Mouse (Mus musculus) stomach, embryonic 15.5 days (tissue): ENCODE results near the gene Lcorl. TPM values are rescaled to one million over a fixed set of nuclear protein-coding genes. Genes with fewer than 3 reads are reported as not detected.

Source experiments
- ATAC-seq: fragments of 200-750 bp; cut with Nextera tagmentation; 2 replicates; pipeline ENCODE4 v1.8.0; 2017; ENCODE audit warnings: low read depth, moderate number of reproducible peaks, moderate TSS enrichment; ENCODE audit not compliant: insufficient read depth, low FRiP score
- H3K27ac ChIP-seq: fragments of 300-500 bp; sonication (generic); 2 replicates; pipeline ENCODE4 v1.5.1; 2015; ENCODE audit warnings: mild to moderate bottlenecking, inconsistent platforms
- H3K27me3 ChIP-seq: fragments of 300-500 bp; sonication (generic); replicated peaks from 2 replicates; pipeline ENCODE4 v1.6.1; 2015; ENCODE audit warnings: inconsistent platforms
- H3K36me3 ChIP-seq: fragments of 300-500 bp; sonication (generic); 2 replicates; pipeline ENCODE4 v1.6.1; 2015; ENCODE audit warnings: inconsistent platforms
- H3K4me1 ChIP-seq: fragments of 300-500 bp; sonication (generic); 2 replicates; pipeline ENCODE4 v1.6.1; 2015; ENCODE audit warnings: inconsistent platforms
- H3K4me2 ChIP-seq: fragments of 300-500 bp; sonication (generic); 2 replicates; pipeline ENCODE4 v1.6.1; 2015; ENCODE audit warnings: mild to moderate bottlenecking, inconsistent platforms
- H3K4me3 ChIP-seq: fragments of 300-500 bp; sonication (generic); replicated peaks from 2 replicates; pipeline ENCODE4 v1.5.1; 2015; ENCODE audit warnings: inconsistent platforms
- H3K9ac ChIP-seq: fragments of 300-500 bp; sonication (generic); 2 replicates; pipeline ENCODE4 v1.6.1; 2015; ENCODE audit warnings: inconsistent platforms
- H3K9me3 ChIP-seq: fragments of 300-500 bp; sonication (generic); 2 replicates; pipeline ENCODE4 v1.6.1; 2016; ENCODE audit warnings: inconsistent platforms
- WGBS: fragments of 180-500 bp; shearing (Covaris S2); methylation state at CpG from one replicate; pipeline ENCODE4 v1.1.7; 2015; 5-methylcytosine and 5-hydroxymethylcytosine counted together
- polyA plus RNA-seq: library from polyadenylated mRNA; unstranded; fragments of >200 nt; fragmentation: Nextera tagmentation; extraction: Ambion mirVana; gene quantifications from 2 replicates; pipeline ENCODE4 v1.2.1, GENCODE M21; 2015

Lcorl gene
- 27.4 and 30.1 TPM in 2 replicates for polyA plus RNA-seq

- ATAC-seq, result peak; percentile 97
- Histone ChIP-seq H3K9me3 (no peaks in the 10 kb centered on the region), H3K4me1 (no peaks in the 10 kb centered on the region), H3K4me2 (peak within 1 kb of the TSS; percentile 79), H3K27me3 (no peaks in the 10 kb centered on the region), H3K4me3 (peak within 1 kb of the TSS; percentile 89), H3K9ac (peak within 1 kb of the TSS; percentile 90), H3K27ac (peak within 1 kb of the TSS; percentile 99), H3K36me3 (no peaks in the 10 kb centered on the region)
- under 1% methylated on average over 73 of the region's 79 CpGs for WGBS
These were observed at the start of gene Lcorl for GRCm38 (mm10) chr5:45857254-45858011. Gene Lcorl (minus strand): TSS chr5:45857615.

GRCm38 (mm10) chr5:45904683-45905082 lies 47.3 kb upstream of the Lcorl start:
- no peaks in the 10 kb centered on the region for H3K9me3 ChIP-seq
- no peak for ATAC-seq
- no peaks in the 10 kb centered on the region for H3K27me3 ChIP-seq
- H3K27ac ChIP-seq, result no peak overlapping the region
- no peak overlapping the region for H3K4me3 ChIP-seq
- H3K9ac ChIP-seq, result no peak overlapping the region
- 84% methylated on average over 2 of the region's 2 CpGs for WGBS
- no peaks in the 10 kb centered on the region for H3K4me1 ChIP-seq
- H3K36me3 ChIP-seq, result no peaks in the 10 kb centered on the region
- H3K4me2 ChIP-seq, result no peak overlapping the region

GRCm38 (mm10) chr5:45903246-45903645 lies 45.8 kb upstream of the Lcorl start:
- ATAC-seq, result no peak

GRCm38 (mm10) chr5:45895362-45895761 lies 37.9 kb upstream of the Lcorl start:
- Histone ChIP-seq H3K4me1 (no peaks in the 10 kb centered on the region), H3K4me2 (no peak overlapping the region), H3K9me3 (no peaks in the 10 kb centered on the region), H3K36me3 (no peaks in the 10 kb centered on the region), H3K27ac (no peak overlapping the region), H3K9ac (no peak overlapping the region), H3K27me3 (no peaks in the 10 kb centered on the region), H3K4me3 (no peak overlapping the region)
- WGBS, result 31% methylated on average over 1 of the region's 1 CpGs
- ATAC-seq, result no peak

More at GRCm38 (mm10) chr5:45903246-45903645, 45.8 kb upstream of the Lcorl start:
- no peaks in the 10 kb centered on the region for H3K27me3 ChIP-seq
- no peaks in the 10 kb centered on the region for H3K9me3 ChIP-seq
- no peak overlapping the region for H3K9ac ChIP-seq
- WGBS, result 73% methylated on average over 3 of the region's 3 CpGs
- no peak overlapping the region for H3K4me3 ChIP-seq
- H3K4me1 ChIP-seq, result no peaks in the 10 kb centered on the region
- no peaks in the 10 kb centered on the region for H3K36me3 ChIP-seq
- H3K27ac ChIP-seq, result no peak overlapping the region
- no peak overlapping the region for H3K4me2 ChIP-seq

- Histone ChIP-seq H3K36me3 (no peaks in the 10 kb centered on the region), H3K9ac (no peak overlapping the region), H3K4me1 (no peaks in the 10 kb centered on the region), H3K4me2 (no peak overlapping the region), H3K9me3 (no peaks in the 10 kb centered on the region), H3K27me3 (no peaks in the 10 kb centered on the region), H3K27ac (no peak overlapping the region), H3K4me3 (no peak overlapping the region)
- WGBS, result 62% methylated on average over 3 of the region's 3 CpGs
- no peak for ATAC-seq
These were observed 36.3 kb upstream of the Lcorl start for GRCm38 (mm10) chr5:45893696-45894095.

GRCm38 (mm10) chr5:45876328-45876727 lies 18.9 kb upstream of the Lcorl start:
- Histone ChIP-seq H3K27ac (no peak overlapping the region), H3K9ac (no peak overlapping the region), H3K27me3 (no peaks in the 10 kb centered on the region), H3K36me3 (no peaks in the 10 kb centered on the region), H3K4me2 (no peak overlapping the region), H3K9me3 (no peaks in the 10 kb centered on the region), H3K4me1 (no peaks in the 10 kb centered on the region), H3K4me3 (no peak overlapping the region)
- no peak for ATAC-seq
- WGBS, result 82% methylated on average over 1 of the region's 1 CpGs

- Histone ChIP-seq H3K4me1 (no peaks in the 10 kb centered on the region), H3K4me2 (no peak overlapping the region), H3K4me3 (no peak overlapping the region), H3K9me3 (no peaks in the 10 kb centered on the region), H3K27ac (no peak overlapping the region), H3K9ac (no peak overlapping the region), H3K27me3 (no peaks in the 10 kb centered on the region), H3K36me3 (no peaks in the 10 kb centered on the region)
- no peak for ATAC-seq
- WGBS, result 87% methylated on average over 4 of the region's 4 CpGs
These were observed 18.1 kb upstream of the Lcorl start for GRCm38 (mm10) chr5:45875472-45875871.

GRCm38 (mm10) chr5:45874284-45875030 lies 17.0 kb upstream of the Lcorl start:
- H3K4me2 ChIP-seq, result no peak overlapping the region
- no peak overlapping the region for H3K9ac ChIP-seq
- no peak for ATAC-seq
- no peaks in the 10 kb centered on the region for H3K27me3 ChIP-seq
- H3K4me3 ChIP-seq, result no peak overlapping the region
- no peaks in the 10 kb centered on the region for H3K9me3 ChIP-seq
- no peaks in the 10 kb centered on the region for H3K36me3 ChIP-seq
- no peak overlapping the region for H3K27ac ChIP-seq
- no peaks in the 10 kb centered on the region for H3K4me1 ChIP-seq
- 77% methylated on average over 4 of the region's 4 CpGs for WGBS

GRCm38 (mm10) chr5:45858368-45858767 lies 953 bp upstream of the Lcorl start:
- Histone ChIP-seq H3K4me1 (no peaks in the 10 kb centered on the region), H3K36me3 (no peaks in the 10 kb centered on the region), H3K27ac (no peak overlapping the region), H3K9me3 (no peaks in the 10 kb centered on the region), H3K27me3 (no peaks in the 10 kb centered on the region), H3K9ac (no peak overlapping the region), H3K4me2 (peak overlapping the region; percentile 79), H3K4me3 (peak overlapping the region; percentile 89; the same call in 1 of the 2 replicates)
- no peak for ATAC-seq
- WGBS, result 85% methylated on average over 2 of the region's 2 CpGs

GRCm38 (mm10) chr5:45856876-45857253 lies 550 bp downstream of the Lcorl start:
- Histone ChIP-seq H3K4me2 (peak overlapping the region; percentile 79), H3K9me3 (no peaks in the 10 kb centered on the region), H3K4me3 (peak overlapping the region; percentile 89), H3K4me1 (no peaks in the 10 kb centered on the region), H3K9ac (peak overlapping the region; percentile 90), H3K27me3 (no peaks in the 10 kb centered on the region), H3K27ac (peak overlapping the region; percentile 99), H3K36me3 (no peaks in the 10 kb centered on the region)
- WGBS, result 1% methylated on average over 26 of the region's 56 CpGs
- ATAC-seq, result no peak

- H3K4me1 ChIP-seq, result no peaks in the 10 kb centered on the region
- H3K4me3 ChIP-seq, result peak overlapping the region; percentile 89
- peak overlapping the region; percentile 90 for H3K9ac ChIP-seq
- 1% methylated on average over 32 of the region's 37 CpGs for WGBS
- peak overlapping the region; percentile 79 for H3K4me2 ChIP-seq
- peak overlapping the region; percentile 99 for H3K27ac ChIP-seq
- H3K9me3 ChIP-seq, result no peaks in the 10 kb centered on the region
- no peaks in the 10 kb centered on the region for H3K27me3 ChIP-seq
- no peaks in the 10 kb centered on the region for H3K36me3 ChIP-seq
- peak; percentile 10; the same call in 1 of the 2 replicates for ATAC-seq
These were observed 1.1 kb downstream of the Lcorl start for GRCm38 (mm10) chr5:45856303-45856821.
